Mouse (Mus musculus) liver, embryonic 14.5 days (tissue): ENCODE data around the gene Satb1.

ENCODE experiments used
- CTCF ChIP-seq: IDR thresholded peaks from 2 replicates; pipeline ENCODE4 v1.5.1; 2016; ENCODE audit warnings: antibody characterized with exemption, low read depth, control low read depth
- EP300 ChIP-seq: IDR thresholded peaks from 2 replicates; pipeline ENCODE4 v1.6.1; 2016; ENCODE audit warnings: antibody characterized with exemption, low read depth

GRCm38 (mm10) chr17:51763600-51763999, 69.5 kb downstream of the Satb1 start:
- TF ChIP-seq CTCF = no peak
- TF ChIP-seq EP300 = no peak
